Mouse (Mus musculus): ENCODE data around the gene Lrrc8a. TPM values are rescaled to one million over a fixed set of nuclear protein-coding genes. Genes with fewer than 3 reads are reported as not detected.

Gene Lrrc8a
- polyA plus RNA-seq, 1 experiment: 20.6 TPM

DNA sequence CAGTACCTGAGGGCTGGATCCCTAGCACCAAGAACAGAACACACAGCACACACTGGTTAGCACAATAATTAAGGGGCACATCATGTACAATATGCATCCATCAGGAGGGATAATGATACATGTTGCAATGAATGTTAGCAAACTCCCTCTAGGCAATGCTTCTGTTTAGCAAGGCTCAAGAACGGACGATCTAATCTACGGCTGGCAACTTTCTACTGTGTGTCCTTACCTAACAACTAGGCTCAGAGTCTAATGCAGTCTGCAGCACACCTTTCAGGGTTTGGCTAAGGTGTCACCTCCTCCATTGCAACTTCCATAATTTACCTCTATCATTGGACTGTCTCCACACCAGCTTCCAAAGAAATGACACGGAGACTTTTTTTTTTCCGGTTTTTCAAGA lies 21.2 kb upstream of the Lrrc8a start:
- H3K79me2 ChIP-seq (ENCODE audit: control insufficient read depth, insufficient read depth): no peaks in the 10 kb centered on the region
- no peak for TF ChIP-seq CEBPB (IDR thresholded peaks at IDR 0.05; ENCODE audit: low read depth)
- TF ChIP-seq MAX (IDR thresholded peaks at IDR 0.05): no peak
- no peak for TF ChIP-seq USF1 (IDR thresholded peaks at IDR 0.05; ENCODE audit: low read depth)
- no peak overlapping the region for H3ac ChIP-seq (ENCODE audit: control insufficient read depth, insufficient read length, low read depth)
- H3K79me3 ChIP-seq (ENCODE audit: low read depth): no peaks in the 10 kb centered on the region
- no peak overlapping the region for H3K4me3 ChIP-seq (ENCODE audit: insufficient read depth, poor library complexity, severe bottlenecking)
- H3K27me3 ChIP-seq (ENCODE audit: control insufficient read depth, insufficient read depth, insufficient read length): no peaks in the 10 kb centered on the region
- no peaks in the 10 kb centered on the region for H3K36me3 ChIP-seq (ENCODE audit: control insufficient read depth, insufficient read depth)

DNA sequence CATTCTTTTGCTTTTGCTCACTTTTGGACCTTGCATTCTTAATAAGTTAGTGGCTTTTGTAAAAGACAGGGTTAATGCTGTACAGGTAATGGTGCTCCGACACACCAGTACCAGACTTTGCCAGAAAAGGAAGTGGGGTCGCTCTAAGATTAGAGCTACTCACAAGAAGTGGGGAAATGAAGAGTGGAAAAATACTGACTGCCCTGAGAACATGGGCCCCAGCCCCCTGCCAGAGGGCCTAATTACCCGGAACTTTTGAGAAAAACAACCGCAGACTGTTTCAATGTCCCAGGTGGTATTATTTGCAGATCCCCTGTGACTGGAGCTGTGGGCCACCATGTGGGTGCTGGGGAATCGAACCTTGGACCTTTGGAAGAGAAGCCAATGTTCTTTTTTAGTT lies 1.9 kb upstream of the Lrrc8a start:
- Histone ChIP-seq H3K27me3 (ENCODE audit: control insufficient read depth, insufficient read depth, insufficient read length) (no peaks in the 10 kb centered on the region), H3K36me3 (ENCODE audit: control insufficient read depth, insufficient read depth) (peaks cover 9% of the 10 kb centered on the region), H3K79me3 (ENCODE audit: low read depth) (peaks cover 27% of the 10 kb centered on the region), H3ac (ENCODE audit: control insufficient read depth, insufficient read length, low read depth) (no peak overlapping the region), H3K79me2 (ENCODE audit: control insufficient read depth, insufficient read depth) (peaks cover 29% of the 10 kb centered on the region), H3K4me3 (ENCODE audit: insufficient read depth, poor library complexity, severe bottlenecking) (no peak overlapping the region)
- TF ChIP-seq FOSL1 (IDR thresholded peaks at IDR 0.05; ENCODE audit: insufficient read depth, low read length, poor library complexity, severe bottlenecking): no peak
- no peak for TF ChIP-seq MYOD1 (IDR thresholded peaks at IDR 0.05; ENCODE audit: control insufficient read depth, insufficient read length, low read depth)
- no peak for TF ChIP-seq USF1 (IDR thresholded peaks at IDR 0.05; ENCODE audit: low read depth)
- no peak for TF ChIP-seq CTCF (IDR thresholded peaks at IDR 0.05; ENCODE audit: control insufficient read depth, insufficient read depth, insufficient read length)
- no peak for TF ChIP-seq MYOG (IDR thresholded peaks at IDR 0.05; ENCODE audit: control insufficient read depth, extremely low read depth, insufficient read length)
- no peak for TF ChIP-seq MAX (IDR thresholded peaks at IDR 0.05)
- TF ChIP-seq CEBPB (IDR thresholded peaks at IDR 0.05; ENCODE audit: low read depth): no peak

DNA sequence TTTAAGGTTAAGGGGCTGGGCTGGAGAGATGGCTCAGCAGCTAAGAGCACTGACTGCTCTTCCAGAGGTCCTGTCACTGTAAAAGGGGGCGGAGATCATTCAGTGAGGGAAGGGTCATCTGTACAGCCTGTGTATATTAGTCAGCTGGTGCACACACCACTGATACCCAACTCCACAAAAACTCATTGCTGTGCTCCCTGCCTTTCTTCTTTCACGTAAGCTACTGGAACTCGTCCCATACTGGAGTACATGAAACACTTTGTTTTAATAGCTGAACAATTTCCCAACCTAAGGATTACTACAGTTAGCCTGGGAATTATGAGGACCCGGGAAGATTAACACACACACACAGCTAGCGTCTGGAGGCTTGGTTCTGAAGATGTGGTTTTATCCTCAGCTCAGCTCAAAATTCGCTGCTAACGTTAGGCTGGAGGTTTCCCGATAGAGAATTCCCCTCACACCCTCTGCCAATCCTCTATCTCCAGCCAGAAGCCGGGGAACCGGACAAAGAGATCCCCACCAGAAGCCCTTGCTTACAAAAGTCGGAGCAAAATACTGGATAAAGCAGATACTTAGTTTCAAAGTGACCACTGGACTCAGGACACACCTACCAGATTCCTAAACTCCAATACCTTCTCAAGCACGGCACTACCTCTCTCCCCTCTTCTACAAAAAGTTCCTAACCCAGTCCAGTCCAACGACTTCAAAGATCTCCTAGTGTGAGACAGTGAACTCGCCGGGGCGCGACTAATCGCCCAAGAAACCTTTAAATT lies 903 bp upstream of the Lrrc8a start:
- H3K79me2 ChIP-seq (ENCODE audit: control insufficient read depth, insufficient read depth): peaks cover 39% of the 10 kb centered on the region
- H3K79me3 ChIP-seq (ENCODE audit: low read depth): peaks cover 35% of the 10 kb centered on the region
- H3ac ChIP-seq (ENCODE audit: control insufficient read depth, insufficient read length, low read depth): peak overlapping the region; percentile 64
- TF ChIP-seq USF1 (IDR thresholded peaks at IDR 0.05; ENCODE audit: low read depth) (no peak), MYOG (IDR thresholded peaks at IDR 0.05; ENCODE audit: control insufficient read depth, extremely low read depth, insufficient read length) (no peak), CEBPB (IDR thresholded peaks at IDR 0.05; ENCODE audit: low read depth) (no peak), MAX (IDR thresholded peaks at IDR 0.05) (no peak), CTCF (IDR thresholded peaks at IDR 0.05; ENCODE audit: control insufficient read depth, insufficient read depth, insufficient read length) (no peak), FOSL1 (IDR thresholded peaks at IDR 0.05; ENCODE audit: insufficient read depth, low read length, poor library complexity, severe bottlenecking) (no peak), MYOD1 (IDR thresholded peaks at IDR 0.05; ENCODE audit: control insufficient read depth, insufficient read length, low read depth) (no peak)
- peaks cover 20% of the 10 kb centered on the region for H3K36me3 ChIP-seq (ENCODE audit: control insufficient read depth, insufficient read depth)
- H3K27me3 ChIP-seq (ENCODE audit: control insufficient read depth, insufficient read depth, insufficient read length): no peaks in the 10 kb centered on the region
- H3K4me3 ChIP-seq (ENCODE audit: insufficient read depth, poor library complexity, severe bottlenecking): peak overlapping the region; percentile 83

DNA sequence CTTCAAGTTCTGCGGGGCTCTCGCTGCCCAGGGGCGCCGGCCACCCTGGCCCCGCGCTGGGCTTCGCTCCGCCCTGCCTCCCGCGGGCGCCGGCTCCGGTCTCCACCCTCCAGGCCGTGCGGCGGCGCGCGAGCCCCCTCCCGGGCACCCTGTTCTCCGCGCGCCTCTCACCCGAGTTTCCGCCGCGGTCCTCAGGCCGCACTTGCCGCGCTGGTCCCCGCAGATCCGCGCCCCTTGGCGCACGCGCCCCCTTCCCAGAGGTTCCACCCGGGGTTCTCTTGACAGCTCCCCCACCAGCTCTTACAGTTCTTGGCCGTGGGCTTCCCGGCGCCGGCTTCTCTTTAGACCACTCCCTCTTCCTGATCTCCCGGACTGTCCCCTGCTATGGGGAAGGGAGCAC lies 366 bp downstream of the Lrrc8a start:
- Histone ChIP-seq H3K27me3 (ENCODE audit: control insufficient read depth, insufficient read depth, insufficient read length) (no peaks in the 10 kb centered on the region), H3K79me3 (ENCODE audit: low read depth) (peaks cover 44% of the 10 kb centered on the region), H3K4me3 (ENCODE audit: insufficient read depth, poor library complexity, severe bottlenecking) (peak overlapping the region; percentile 83), H3K79me2 (ENCODE audit: control insufficient read depth, insufficient read depth) (peaks cover 52% of the 10 kb centered on the region), H3K36me3 (ENCODE audit: control insufficient read depth, insufficient read depth) (peaks cover 30% of the 10 kb centered on the region), H3ac (ENCODE audit: control insufficient read depth, insufficient read length, low read depth) (peak overlapping the region; percentile 74)
- TF ChIP-seq FOSL1 (IDR thresholded peaks at IDR 0.05; ENCODE audit: insufficient read depth, low read length, poor library complexity, severe bottlenecking) (no peak), CTCF (IDR thresholded peaks at IDR 0.05; ENCODE audit: control insufficient read depth, insufficient read depth, insufficient read length) (no peak), MYOD1 (IDR thresholded peaks at IDR 0.05; ENCODE audit: control insufficient read depth, insufficient read length, low read depth) (no peak), CEBPB (IDR thresholded peaks at IDR 0.05; ENCODE audit: low read depth) (no peak), MYOG (IDR thresholded peaks at IDR 0.05; ENCODE audit: control insufficient read depth, extremely low read depth, insufficient read length) (no peak), USF1 (IDR thresholded peaks at IDR 0.05; ENCODE audit: low read depth) (no peak), MAX (IDR thresholded peaks at IDR 0.05) (no peak)

DNA sequence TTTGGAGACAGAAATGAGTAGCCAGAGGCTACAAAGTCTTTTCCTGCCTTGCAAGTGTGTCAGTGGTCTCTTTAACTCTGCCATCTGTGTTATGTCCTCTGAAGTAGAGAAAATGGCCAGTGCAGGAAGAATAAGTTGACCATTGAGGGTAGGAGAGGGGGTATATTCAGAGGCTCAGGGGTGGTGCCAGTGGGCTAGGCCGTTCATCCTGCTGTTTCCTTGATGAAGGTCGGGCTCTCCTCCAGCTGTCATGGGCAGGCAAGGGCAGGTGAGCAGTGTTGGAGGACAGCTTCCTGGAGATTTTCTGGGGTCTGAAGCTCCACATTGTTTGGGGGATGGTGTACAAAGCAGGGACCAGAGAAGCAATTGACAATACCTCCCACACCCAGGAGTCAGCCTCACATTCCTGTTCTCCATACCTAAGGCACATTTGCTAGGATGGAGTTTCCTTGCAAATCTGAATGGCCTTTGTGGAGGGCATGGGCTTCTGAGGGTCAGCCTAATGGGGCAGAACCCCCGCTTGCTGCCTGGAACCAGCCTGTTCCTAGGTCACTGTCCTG lies 1.5 kb downstream of the Lrrc8a start:
- peaks cover 40% of the 10 kb centered on the region for H3K36me3 ChIP-seq (ENCODE audit: control insufficient read depth, insufficient read depth)
- peak overlapping the region; percentile 74 for H3ac ChIP-seq (ENCODE audit: control insufficient read depth, insufficient read length, low read depth)
- H3K4me3 ChIP-seq (ENCODE audit: insufficient read depth, poor library complexity, severe bottlenecking): peak overlapping the region; percentile 83
- no peaks in the 10 kb centered on the region for H3K27me3 ChIP-seq (ENCODE audit: control insufficient read depth, insufficient read depth, insufficient read length)
- peaks cover 49% of the 10 kb centered on the region for H3K79me3 ChIP-seq (ENCODE audit: low read depth)
- peaks cover 63% of the 10 kb centered on the region for H3K79me2 ChIP-seq (ENCODE audit: control insufficient read depth, insufficient read depth)
- TF ChIP-seq MYOG (IDR thresholded peaks at IDR 0.05; ENCODE audit: control insufficient read depth, extremely low read depth, insufficient read length) (no peak), MAX (IDR thresholded peaks at IDR 0.05) (no peak), USF1 (IDR thresholded peaks at IDR 0.05; ENCODE audit: low read depth) (no peak), FOSL1 (IDR thresholded peaks at IDR 0.05; ENCODE audit: insufficient read depth, low read length, poor library complexity, severe bottlenecking) (no peak), CTCF (IDR thresholded peaks at IDR 0.05; ENCODE audit: control insufficient read depth, insufficient read depth, insufficient read length) (no peak), CEBPB (IDR thresholded peaks at IDR 0.05; ENCODE audit: low read depth) (no peak), MYOD1 (IDR thresholded peaks at IDR 0.05; ENCODE audit: control insufficient read depth, insufficient read length, low read depth) (no peak)

Data from C2C12 (cell line).